Mouse (Mus musculus): Measurements from ENCODE around the gene Cacnb2. TPM values are rescaled to one million over a fixed set of nuclear protein-coding genes. Genes with fewer than 3 reads are reported as not detected.

Cacnb2 gene
- total RNA-seq, 2 experiments from 2014 or later: 2.7 to 3.1 TPM

GRCm38 (mm10) chr2:14860350-14860749 lies 257.5 kb downstream of the Cacnb2 start:
- no peak for DNase-seq (ENCODE audit: low spot score in 2 of 2)

DNA sequence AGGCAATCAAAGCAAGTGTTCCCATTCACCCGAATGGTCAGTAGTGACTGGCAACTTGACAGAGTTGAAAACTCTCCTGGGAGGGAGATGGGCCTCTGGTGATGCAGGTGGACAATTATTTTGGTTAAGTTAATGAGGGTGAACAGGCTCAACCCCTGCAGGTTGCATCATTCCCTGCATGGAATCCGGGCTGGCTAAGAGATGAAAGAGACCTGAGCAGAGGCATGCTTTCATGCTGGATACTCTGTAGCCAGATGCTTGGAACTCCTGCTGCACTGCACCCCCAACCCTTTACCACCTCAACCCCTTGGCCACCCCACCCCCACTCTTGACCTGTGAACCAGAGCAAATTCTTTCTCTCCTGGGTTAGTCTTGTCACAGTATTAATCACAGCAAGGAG lies 258.7 kb downstream of the Cacnb2 start:
- no peak for DNase-seq (ENCODE audit: low spot score in 2 of 2)

GRCm38 (mm10) chr2:14862981-14863380 lies 260.1 kb downstream of the Cacnb2 start:
- DNase-seq (ENCODE audit: low spot score in 2 of 2): no peak

DNA sequence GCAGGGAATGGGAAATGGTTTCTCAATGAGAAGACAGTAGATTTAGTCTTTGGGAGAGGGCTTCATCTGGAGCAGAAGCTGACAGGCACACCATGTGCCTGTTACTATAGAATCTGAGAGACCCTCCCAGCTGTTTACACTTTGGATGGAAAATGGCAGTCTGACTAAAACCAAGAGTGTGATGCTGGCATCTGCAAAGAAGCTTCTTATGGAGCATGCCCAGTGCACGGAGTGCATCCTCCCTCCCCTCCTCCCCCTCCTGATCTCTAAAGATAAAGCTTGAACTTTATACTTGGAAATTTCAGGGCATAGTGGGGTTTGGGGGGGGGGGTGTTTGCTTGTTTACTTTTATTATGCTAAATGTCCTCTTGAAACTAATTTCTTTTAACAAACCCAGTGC lies 270.2 kb downstream of the Cacnb2 start:
- no peak for DNase-seq (ENCODE audit: low spot score in 2 of 2)

GRCm38 (mm10) chr2:14873701-14874181 lies 270.9 kb downstream of the Cacnb2 start:
- no peak for DNase-seq (ENCODE audit: low spot score in 2 of 2)

- no peak for DNase-seq (ENCODE audit: low spot score in 2 of 2)
These were observed 271.6 kb downstream of the Cacnb2 start for GRCm38 (mm10) chr2:14874281-14875037.

DNA sequence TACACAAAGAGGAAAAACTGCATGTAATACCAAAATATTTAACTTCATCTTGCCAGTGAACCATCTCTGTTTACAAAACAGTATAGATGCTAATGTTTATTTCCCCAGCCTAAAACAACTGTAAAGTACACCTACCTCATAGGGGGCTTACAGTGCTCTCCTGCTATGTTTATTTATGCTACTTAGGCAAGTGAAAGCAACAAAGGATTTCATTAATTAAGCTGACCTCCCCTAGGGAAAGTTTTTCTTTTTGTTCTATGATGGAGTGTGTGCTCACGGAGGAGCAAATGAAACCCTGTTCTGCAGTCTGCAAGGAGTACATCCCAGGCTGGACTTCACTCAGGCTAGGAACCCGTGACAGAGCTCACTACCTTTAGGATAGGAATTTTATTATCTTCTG lies 272.2 kb downstream of the Cacnb2 start:
- no peak for DNase-seq (ENCODE audit: low spot score in 2 of 2)

- no peak for DNase-seq (ENCODE audit: low spot score in 2 of 2)
These were observed 272.7 kb downstream of the Cacnb2 start for GRCm38 (mm10) chr2:14875616-14876015.

DNA sequence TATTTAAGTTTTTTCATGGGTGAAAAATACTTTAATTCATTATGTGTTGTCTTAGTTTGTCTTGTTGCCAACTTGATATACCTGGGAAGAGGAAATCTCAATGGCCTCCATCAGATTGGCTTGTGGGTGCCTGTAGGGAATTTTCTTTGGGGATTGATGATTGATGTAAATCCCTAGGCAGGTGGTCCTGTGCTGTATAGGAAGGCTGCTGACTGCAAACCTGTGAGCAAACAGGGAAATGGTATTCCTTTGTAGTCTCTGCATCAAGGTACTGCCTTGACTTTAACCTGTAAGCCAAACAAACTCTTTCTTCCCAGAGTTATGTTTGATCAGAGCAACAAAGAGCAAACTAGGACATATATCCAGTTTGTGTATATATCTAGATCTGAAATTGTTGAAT lies 276.1 kb downstream of the Cacnb2 start:
- DNase-seq (ENCODE audit: low spot score in 2 of 2): no peak

GRCm38 (mm10) chr2:14883460-14883859 lies 280.6 kb downstream of the Cacnb2 start:
- no peak for DNase-seq (ENCODE audit: low spot score in 2 of 2)

GRCm38 (mm10) chr2:14888406-14889195 lies 285.7 kb downstream of the Cacnb2 start:
- no peak for DNase-seq (ENCODE audit: low spot score in 2 of 2)

- no peak for DNase-seq (ENCODE audit: low spot score in 2 of 2)
These were observed 300.9 kb downstream of the Cacnb2 start for GRCm38 (mm10) chr2:14903837-14904236.

DNA sequence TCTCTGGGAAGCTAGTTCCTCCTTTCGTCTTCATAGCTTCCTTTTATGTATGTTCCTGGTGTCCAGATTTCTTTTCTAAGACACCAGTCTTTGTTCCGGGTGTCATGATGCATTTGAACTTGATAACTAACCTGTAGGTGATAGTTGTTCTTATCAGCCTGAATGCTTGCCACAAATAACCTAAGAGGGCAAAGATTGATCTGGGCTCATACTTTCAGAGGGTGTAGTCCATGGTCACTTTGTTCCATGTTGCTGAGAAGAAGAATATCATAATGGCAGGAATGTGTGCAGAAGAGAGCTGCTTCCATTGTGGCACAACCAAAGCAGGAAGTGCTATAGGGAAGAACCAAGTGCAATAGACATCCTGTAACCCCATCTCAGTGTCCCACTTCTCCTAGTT lies 302.0 kb downstream of the Cacnb2 start:
- DNase-seq (ENCODE audit: low spot score in 2 of 2): no peak

- no peak for DNase-seq (ENCODE audit: low spot score in 2 of 2)
These were observed 304.4 kb downstream of the Cacnb2 start for GRCm38 (mm10) chr2:14907124-14907925.

DNA sequence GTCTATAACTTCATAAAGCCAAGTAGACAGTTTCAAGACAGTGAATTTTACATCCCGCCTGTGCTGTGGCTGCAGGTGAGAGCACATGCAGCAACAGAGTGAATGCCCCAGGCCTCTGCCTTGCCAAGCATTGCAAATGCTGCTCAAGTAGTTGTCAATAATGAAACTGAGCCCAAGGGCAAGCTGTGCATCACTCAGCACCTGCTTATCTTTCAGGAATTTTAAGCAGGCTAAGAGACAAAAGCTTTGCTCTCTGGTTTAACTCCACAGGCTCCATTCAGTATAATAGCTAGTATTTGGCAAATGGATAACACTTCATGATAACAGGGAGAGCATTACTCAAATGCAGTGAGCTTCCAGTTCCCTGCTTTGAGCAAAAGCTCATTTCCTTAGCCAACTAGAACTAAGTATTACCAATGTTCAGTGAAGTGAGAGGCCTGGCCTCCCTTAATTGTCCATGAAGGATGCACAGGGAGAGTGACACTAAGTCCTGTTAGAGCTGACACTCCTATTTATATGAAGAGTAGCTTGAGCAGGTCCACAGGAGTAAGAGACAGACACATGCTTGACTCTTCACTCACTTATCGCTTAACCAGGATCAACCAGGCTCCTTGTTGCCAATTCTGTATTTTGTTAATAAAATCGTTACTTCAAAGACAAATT lies 314.8 kb downstream of the Cacnb2 start:
- no peak for DNase-seq (ENCODE audit: low spot score in 2 of 2)

DNA sequence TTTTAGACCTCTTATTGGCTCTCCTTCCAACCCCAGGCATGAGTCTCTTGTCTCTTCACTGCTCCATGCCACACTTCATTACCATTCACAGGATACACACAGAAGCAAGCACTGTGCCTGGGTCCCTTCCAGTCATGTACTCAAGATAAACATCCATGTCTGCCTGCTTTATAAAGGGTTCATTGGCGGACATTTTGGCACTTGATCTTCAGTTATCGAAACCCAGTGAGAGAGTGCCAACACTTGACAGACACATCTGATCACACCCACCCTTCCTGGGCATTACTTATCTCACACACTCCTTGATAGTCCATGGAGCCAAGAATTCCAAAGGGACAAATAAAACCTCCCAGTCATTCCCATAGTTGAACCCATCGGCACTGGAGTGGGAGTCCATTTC lies 327.0 kb downstream of the Cacnb2 start:
- no peak for DNase-seq (ENCODE audit: low spot score in 2 of 2)

GRCm38 (mm10) chr2:14931968-14932367 lies 329.1 kb downstream of the Cacnb2 start:
- no peak for DNase-seq (ENCODE audit: low spot score in 2 of 2)

GRCm38 (mm10) chr2:14936492-14936891 lies 333.6 kb downstream of the Cacnb2 start:
- DNase-seq (ENCODE audit: low spot score in 2 of 2): no peak

- DNase-seq (ENCODE audit: low spot score in 2 of 2): no peak
These were observed 339.4 kb downstream of the Cacnb2 start for GRCm38 (mm10) chr2:14942261-14942660.

GRCm38 (mm10) chr2:14943691-14944357 lies 340.9 kb downstream of the Cacnb2 start:
- no peak for DNase-seq (ENCODE audit: low spot score in 2 of 2)
